Mouse (Mus musculus): ENCODE measurements at regions not wholly inside any gene's neighbourhood (a gene's known extent, or its start where the extent isn't known, plus 50 kb on each side); places are given as distances from the start of the nearest gene placed in this dataset.

- H3K27ac ChIP-seq = no peak overlapping the region
- 23% methylated on average over 4 of the region's 4 CpGs for WGBS
- no peaks in the 10 kb centered on the region for H3K36me3 ChIP-seq
- H3K4me1 ChIP-seq = peaks cover 8% of the 10 kb centered on the region; the same call in 1 of the 2 replicates
- H3K4me2 ChIP-seq = no peak overlapping the region
- no peaks in the 10 kb centered on the region for H3K9me3 ChIP-seq
- ATAC-seq (ENCODE audit: insufficient number of reproducible peaks, insufficient read depth, low FRiP score, low TSS enrichment, low read depth) = no peak
- H3K27me3 ChIP-seq = peaks cover 9% of the 10 kb centered on the region; the same call in 1 of the 2 replicates
- H3K4me3 ChIP-seq = no peak overlapping the region
- H3K9ac ChIP-seq = no peak overlapping the region
These were observed 59.3 kb downstream of the 1700080O16Rik start for GRCm38 (mm10) chrX:51913247-51913646.

DNA sequence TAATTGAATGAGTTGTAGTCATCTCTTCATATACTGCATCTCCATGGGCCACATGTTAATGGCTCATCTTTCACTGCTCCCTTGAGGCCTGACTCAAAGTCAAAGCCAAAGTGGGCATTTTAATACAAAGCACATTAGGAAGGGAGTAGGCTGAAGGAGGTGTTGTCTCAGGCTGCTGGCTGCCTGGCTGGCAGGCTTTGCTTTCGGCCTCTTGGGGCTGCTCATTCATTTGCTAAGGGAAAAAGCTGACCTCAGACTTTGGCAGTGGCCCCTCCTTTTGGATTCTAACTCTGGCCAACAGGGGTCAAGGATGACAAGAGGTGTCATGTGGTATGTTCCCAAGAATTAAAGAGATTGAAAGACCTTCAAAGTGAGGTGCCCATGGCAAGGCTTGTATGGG is 61.0 kb downstream of the 1700080O16Rik start:
- Histone ChIP-seq H3K4me1 (peaks cover 8% of the 10 kb centered on the region; the same call in 1 of the 2 replicates), H3K9ac (no peak overlapping the region), H3K27me3 (peaks cover 9% of the 10 kb centered on the region; the same call in 1 of the 2 replicates), H3K4me2 (no peak overlapping the region), H3K4me3 (no peak overlapping the region), H3K36me3 (no peaks in the 10 kb centered on the region), H3K9me3 (no peaks in the 10 kb centered on the region), H3K27ac (no peak overlapping the region)
- WGBS = 46% methylated on average over 1 of the region's 1 CpGs
- no peak for ATAC-seq (ENCODE audit: insufficient number of reproducible peaks, insufficient read depth, low FRiP score, low TSS enrichment, low read depth)

DNA sequence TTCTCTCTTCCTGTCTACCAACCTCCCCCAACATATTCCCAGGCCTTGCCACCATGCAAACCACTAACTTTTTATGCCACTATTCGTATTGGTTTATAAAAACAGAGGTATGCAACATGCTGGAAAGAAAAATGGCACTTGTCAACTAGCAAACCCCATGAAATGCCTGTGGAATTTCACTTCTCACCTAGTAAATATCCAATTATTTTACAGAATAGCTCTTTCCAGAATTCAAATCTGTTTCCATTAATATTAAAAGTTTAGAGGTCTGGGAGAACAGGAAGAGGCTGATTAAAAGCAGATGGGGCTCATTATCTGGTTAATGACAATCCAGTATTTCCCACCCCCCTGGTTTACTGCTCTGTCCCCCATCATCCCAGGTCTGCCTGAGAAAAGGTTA is 62.0 kb downstream of the 1700080O16Rik start:
- Histone ChIP-seq H3K4me3 (no peak overlapping the region), H3K27ac (no peak overlapping the region; the same call in 1 of the 2 replicates), H3K9me3 (no peaks in the 10 kb centered on the region), H3K36me3 (no peaks in the 10 kb centered on the region), H3K4me2 (no peak overlapping the region), H3K9ac (no peak overlapping the region), H3K4me1 (peaks cover 8% of the 10 kb centered on the region; the same call in 1 of the 2 replicates), H3K27me3 (peaks cover 9% of the 10 kb centered on the region; the same call in 1 of the 2 replicates)
- WGBS = 46% methylated on average over 1 of the region's 1 CpGs
- no peak for ATAC-seq (ENCODE audit: insufficient number of reproducible peaks, insufficient read depth, low FRiP score, low TSS enrichment, low read depth)

- Histone ChIP-seq H3K4me3 (no peak overlapping the region), H3K36me3 (no peaks in the 10 kb centered on the region), H3K9ac (no peak overlapping the region), H3K27me3 (no peaks in the 10 kb centered on the region), H3K4me1 (0 out of 2 replicates have a peak, but pooled peaks cover 5% of the 10 kb centered on the region), H3K4me2 (no peak overlapping the region), H3K9me3 (no peaks in the 10 kb centered on the region), H3K27ac (no peak overlapping the region)
- 78% methylated on average over 4 of the region's 4 CpGs for whole genome bisulfite sequencing
- no peak for ATAC-seq (ENCODE audit: insufficient number of reproducible peaks, insufficient read depth, low FRiP score, low TSS enrichment, low read depth)
These were observed 74.1 kb downstream of the 1700080O16Rik start for GRCm38 (mm10) chrX:51898445-51898844.

DNA sequence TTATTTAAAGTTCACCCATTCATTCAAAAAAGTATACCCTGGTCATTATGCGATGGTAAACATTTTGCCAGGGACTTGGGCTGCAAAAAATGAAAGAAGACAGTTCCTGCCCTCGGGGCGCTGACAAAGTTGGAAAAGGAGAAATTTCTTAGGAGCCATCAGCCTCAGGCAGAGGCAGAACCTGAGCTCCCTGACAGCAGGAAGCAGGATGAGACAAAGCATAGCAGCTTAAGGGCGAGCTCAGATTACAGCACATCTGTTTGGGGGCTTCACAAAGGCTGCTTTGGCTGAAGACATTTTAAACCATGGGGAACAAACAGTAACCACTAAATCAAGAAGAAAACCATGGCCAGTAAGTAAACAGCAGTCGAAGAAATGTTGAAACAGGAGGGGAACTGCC is 75.5 kb downstream of the 1700080O16Rik start:
- 25% methylated on average over 5 of the region's 5 CpGs for WGBS
- H3K27ac ChIP-seq = peak overlapping the region; percentile 78
- no peak overlapping the region for H3K4me3 ChIP-seq
- no peak overlapping the region for H3K9ac ChIP-seq
- 0 out of 2 replicates have a peak, but pooled peaks cover 5% of the 10 kb centered on the region for H3K4me1 ChIP-seq
- no peaks in the 10 kb centered on the region for H3K9me3 ChIP-seq
- ATAC-seq (ENCODE audit: insufficient number of reproducible peaks, insufficient read depth, low FRiP score, low TSS enrichment, low read depth) = no peak
- H3K36me3 ChIP-seq = no peaks in the 10 kb centered on the region
- H3K27me3 ChIP-seq = peaks cover under 1% of the 10 kb centered on the region; the same call in 1 of the 2 replicates
- peak overlapping the region; percentile 2; the same call in 1 of the 2 replicates for H3K4me2 ChIP-seq

DNA sequence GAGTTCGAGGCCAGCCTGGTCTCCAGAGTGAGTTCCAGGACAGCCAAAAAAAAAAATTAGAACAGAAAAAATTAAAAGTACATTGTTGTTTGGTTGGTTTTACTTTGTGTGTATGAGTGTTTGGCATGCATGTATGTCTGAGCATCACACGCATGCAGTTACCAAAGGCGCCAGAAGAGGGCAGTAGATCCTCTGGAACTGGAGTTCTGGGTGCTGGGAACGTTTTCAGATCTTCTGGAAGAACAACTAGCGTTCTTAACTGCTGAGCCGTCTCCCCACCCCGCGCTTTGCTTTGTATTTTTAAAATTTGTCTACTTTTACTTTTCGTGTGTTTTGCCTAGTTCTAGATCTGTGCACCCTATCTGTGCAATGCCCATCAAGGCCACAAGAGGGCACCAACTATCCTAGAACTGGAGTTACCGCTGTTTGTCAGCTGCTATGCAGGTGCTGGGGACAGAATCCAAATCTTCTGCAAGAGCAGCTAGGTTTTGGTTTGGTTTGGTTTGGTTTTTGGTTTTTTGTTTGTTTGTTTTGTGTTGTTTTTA is 76.9 kb downstream of the 1700080O16Rik start:
- no peak for ATAC-seq (ENCODE audit: insufficient number of reproducible peaks, insufficient read depth, low FRiP score, low TSS enrichment, low read depth)
- no peak overlapping the region for H3K4me2 ChIP-seq
- no peaks in the 10 kb centered on the region for H3K9me3 ChIP-seq
- H3K27me3 ChIP-seq = peaks cover 4% of the 10 kb centered on the region; the same call in 1 of the 2 replicates
- H3K4me1 ChIP-seq = 0 out of 2 replicates have a peak, but pooled peaks cover 5% of the 10 kb centered on the region
- no peaks in the 10 kb centered on the region for H3K36me3 ChIP-seq
- H3K9ac ChIP-seq = no peak overlapping the region
- no peak overlapping the region for H3K4me3 ChIP-seq
- H3K27ac ChIP-seq = no peak overlapping the region
- 71% methylated on average over 10 of the region's 10 CpGs for WGBS

- no peak for ATAC-seq (ENCODE audit: insufficient number of reproducible peaks, insufficient read depth, low FRiP score, low TSS enrichment, low read depth)
- no peak overlapping the region for H3K9ac ChIP-seq
- H3K4me3 ChIP-seq = no peak overlapping the region
- no peaks in the 10 kb centered on the region for H3K36me3 ChIP-seq
- no peaks in the 10 kb centered on the region for H3K9me3 ChIP-seq
- peaks cover 4% of the 10 kb centered on the region; the same call in 1 of the 2 replicates for H3K4me1 ChIP-seq
- no peak overlapping the region for H3K4me2 ChIP-seq
- H3K27me3 ChIP-seq = peaks cover 4% of the 10 kb centered on the region; the same call in 1 of the 2 replicates
- no peak overlapping the region for H3K27ac ChIP-seq
- 57% methylated on average over 1 of the region's 1 CpGs for WGBS
These were observed 79.9 kb downstream of the 1700080O16Rik start for GRCm38 (mm10) chrX:51892716-51893115.

DNA sequence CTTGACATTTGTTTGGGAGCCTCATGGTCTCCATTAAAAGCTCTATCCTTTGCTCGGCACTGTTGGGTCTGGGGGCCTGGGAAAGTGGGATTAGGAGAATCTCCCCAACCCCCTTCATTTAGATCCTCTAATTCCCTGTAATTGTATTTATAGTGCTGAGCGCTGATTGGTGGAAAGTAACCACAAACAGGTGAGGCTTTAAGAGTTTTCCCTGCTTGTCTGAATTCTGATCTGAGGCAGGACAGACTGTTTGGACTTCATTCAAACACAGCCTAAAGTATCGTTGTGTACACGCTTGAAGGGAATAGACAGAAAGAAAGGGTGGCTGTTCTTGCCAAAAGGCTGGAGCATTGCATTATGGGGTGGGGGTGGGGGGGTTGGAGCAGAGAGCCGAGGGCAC is 85.1 kb upstream of the Usp26 start:
- Histone ChIP-seq H3K4me3 (no peak overlapping the region), H3K4me2 (no peak overlapping the region), H3K9me3 (no peaks in the 10 kb centered on the region), H3K27me3 (no peaks in the 10 kb centered on the region; the same call in 1 of the 2 replicates), H3K36me3 (no peaks in the 10 kb centered on the region), H3K4me1 (peaks cover 4% of the 10 kb centered on the region; the same call in 1 of the 2 replicates), H3K9ac (no peak overlapping the region), H3K27ac (peak overlapping the region; percentile 57; the same call in 1 of the 2 replicates)
- 47% methylated on average over 5 of the region's 5 CpGs for WGBS
- no peak for ATAC-seq (ENCODE audit: insufficient number of reproducible peaks, insufficient read depth, low FRiP score, low TSS enrichment, low read depth)
